Mouse (Mus musculus) embryonic fibroblast, embryonic 13.5 days (primary cell): ENCODE data around the gene Ubr4.

Experiments used
- CTCF ChIP-seq: IDR thresholded peaks from 2 replicates; pipeline ENCODE4 v1.5.1; 2011; ENCODE audit warnings: mild to moderate bottlenecking, control low read depth, low read length, moderate library complexity, borderline replicate concordance; ENCODE audit not compliant: insufficient read depth
- POLR2A ChIP-seq: IDR thresholded peaks from 2 replicates; pipeline ENCODE4 v1.6.1; 2011; ENCODE audit warnings: low read depth, mild to moderate bottlenecking, control low read depth, low read length, moderate library complexity

DNA sequence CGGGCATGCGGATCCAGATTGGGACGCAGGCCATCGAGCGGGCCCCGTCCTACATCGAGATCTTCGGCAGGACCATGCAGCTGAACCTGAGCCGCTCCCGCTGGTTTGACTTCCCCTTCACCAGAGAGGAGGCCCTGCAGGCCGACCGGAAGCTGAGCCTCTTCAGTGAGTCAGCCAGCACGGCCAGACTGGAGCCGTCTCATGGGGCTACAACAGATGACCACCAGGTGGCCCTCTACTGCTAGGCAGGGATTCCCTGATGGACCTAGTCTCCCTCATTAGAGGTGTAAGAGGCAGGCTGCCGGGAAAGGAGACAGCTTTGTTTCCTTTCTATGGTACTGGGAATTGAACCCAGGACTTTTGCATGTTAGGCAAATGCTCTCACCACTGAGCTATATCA, 77.8 kb downstream of the Ubr4 start:
- TF ChIP-seq POLR2A (no peak), CTCF (peak; percentile 62)
